Mouse (Mus musculus) ovary, adult 18-20 months (tissue): ENCODE results near the gene Camk2b.

Experiments used
- DNase-seq: peaks from one replicate; pipeline ENCODE4 v3.0.0; 2022; ENCODE audit warnings: low spot score, mixed read lengths

The Camk2b gene

GRCm38 (mm10) chr11:6050066-6050560, 16.0 kb downstream of the Camk2b start:
- DNase-seq, result no peak

DNA sequence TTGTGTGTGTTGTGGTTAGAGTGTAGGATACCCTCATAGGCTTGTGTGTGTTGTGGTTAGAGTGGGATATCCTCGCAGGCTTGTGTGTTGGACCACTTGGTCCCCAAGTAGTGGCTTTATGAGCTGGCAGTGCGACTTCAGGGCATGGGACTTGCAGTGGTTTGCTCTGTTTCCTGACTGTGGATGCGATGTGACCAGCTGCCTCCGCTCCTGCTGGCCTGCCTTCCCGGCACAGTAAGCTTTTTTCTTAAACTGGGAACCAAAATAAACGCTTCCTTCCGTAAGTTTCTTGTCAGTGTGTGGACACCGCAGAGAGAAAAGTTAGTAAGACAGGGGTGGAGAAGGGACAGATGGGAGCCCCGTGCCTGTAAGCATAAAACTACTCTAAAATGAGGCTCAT, 18.0 kb downstream of the Camk2b start:
- DNase-seq, result no peak

GRCm38 (mm10) chr11:6038929-6039328, 27.2 kb downstream of the Camk2b start:
- no peak for DNase-seq

GRCm38 (mm10) chr11:6037686-6038085, 28.5 kb downstream of the Camk2b start:
- DNase-seq, result no peak

DNA sequence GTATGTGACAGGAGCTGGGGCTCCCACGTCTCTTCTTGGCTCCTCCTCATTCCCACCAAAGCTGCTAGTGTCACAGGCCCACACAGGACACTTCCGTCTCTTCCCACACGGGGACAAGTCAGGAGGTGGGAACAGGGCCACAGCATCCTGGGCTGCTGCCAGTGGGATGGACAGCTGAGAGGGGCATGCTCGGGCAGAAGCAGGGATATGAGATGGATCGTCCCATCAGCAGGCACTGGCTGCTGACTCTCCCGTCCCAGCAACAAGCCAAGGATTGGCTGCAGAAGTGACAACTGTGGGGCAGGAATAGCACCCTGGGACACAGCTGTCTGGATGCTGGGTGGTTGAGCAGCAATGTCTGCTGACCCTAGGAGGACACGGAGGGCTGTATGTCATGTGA, 29.0 kb downstream of the Camk2b start:
- DNase-seq, result no peak

DNA sequence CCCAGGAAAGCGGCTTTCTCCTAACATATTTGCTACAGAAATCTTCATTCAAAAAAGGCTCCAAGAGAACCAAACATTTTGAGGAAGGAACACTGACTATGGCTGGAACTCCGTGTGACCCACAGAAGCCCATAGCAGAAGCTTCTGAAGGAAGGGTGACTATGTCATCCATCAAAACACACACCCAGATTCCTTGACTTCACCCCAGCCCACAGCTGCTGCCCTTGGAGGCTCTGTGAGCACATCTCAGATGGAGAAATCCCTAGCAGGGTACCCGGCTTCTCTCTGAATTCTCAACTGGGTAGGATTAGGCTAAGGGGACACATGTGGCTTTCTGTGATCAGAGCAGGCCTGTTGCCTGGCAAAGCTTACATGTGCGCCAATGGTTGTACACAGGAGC, 29.7 kb downstream of the Camk2b start:
- no peak for DNase-seq

DNA sequence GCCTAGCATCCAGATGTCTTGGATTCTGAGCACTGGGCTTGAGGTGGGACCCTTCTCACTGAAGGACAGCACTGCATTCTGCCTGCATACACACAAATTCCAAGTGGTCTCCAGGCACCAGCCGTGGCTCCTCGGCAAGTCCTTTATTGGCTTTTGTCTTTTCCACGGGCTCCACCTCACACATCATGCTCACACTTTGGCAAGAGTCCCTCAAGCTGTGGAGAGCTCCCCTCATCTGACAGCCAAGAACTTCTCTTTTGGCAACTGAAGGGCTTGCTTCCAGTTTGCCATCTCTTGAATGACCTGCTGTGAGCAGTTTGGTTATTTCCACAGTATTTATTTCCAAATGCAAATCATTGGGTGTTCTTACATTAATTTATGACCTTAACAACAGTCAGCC, 30.6 kb downstream of the Camk2b start:
- no peak for DNase-seq

GRCm38 (mm10) chr11:6034740-6035139, 31.4 kb downstream of the Camk2b start:
- no peak for DNase-seq

- DNase-seq, result no peak
These were observed 32.4 kb downstream of the Camk2b start for GRCm38 (mm10) chr11:6033801-6034200.

- no peak for DNase-seq
These were observed 33.0 kb downstream of the Camk2b start for GRCm38 (mm10) chr11:6033147-6033546.

- peak; percentile 41 for DNase-seq
These were observed 35.5 kb downstream of the Camk2b start for GRCm38 (mm10) chr11:6030650-6031049.

GRCm38 (mm10) chr11:6029790-6030189, 36.4 kb downstream of the Camk2b start:
- DNase-seq, result no peak

DNA sequence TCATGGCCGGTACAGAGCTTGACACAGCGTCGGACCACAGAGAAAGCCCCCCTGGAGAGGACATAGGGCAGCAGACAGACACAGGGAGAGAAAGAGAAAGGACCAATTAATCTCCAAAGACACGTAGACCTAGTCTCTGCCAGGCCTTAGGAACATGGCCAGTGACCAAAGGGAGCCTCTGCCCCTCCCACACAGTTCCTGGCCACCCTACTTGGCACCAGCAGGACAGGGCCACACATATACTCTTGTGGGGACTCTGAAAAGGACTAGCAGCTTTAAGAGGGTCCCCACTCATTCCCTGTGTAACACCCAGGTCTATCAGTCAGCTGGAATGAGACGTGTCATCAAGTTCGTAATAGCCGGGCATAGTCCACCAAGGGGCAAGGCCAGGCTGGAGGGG, 37.3 kb downstream of the Camk2b start:
- no peak for DNase-seq

DNA sequence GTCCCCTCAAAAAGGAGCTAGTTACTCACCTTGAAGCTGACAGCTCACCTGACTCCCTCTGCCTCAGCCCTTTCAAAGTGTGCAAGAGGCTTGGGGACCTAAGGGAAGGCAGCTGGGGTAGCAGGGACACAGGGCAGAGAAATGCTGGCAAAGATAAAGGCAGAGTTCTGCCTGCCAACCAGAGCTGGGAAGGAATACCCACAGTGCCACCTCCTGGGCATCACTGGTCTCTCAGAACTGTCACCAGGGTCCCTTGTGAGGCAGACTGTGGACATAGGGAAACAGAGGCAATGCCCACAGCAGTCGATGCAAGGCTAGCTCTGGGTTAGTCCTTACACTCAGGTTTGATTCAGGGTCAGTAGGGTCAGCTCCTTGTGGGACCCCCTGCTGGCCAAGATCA, 39.8 kb downstream of the Camk2b start:
- no peak for DNase-seq

DNA sequence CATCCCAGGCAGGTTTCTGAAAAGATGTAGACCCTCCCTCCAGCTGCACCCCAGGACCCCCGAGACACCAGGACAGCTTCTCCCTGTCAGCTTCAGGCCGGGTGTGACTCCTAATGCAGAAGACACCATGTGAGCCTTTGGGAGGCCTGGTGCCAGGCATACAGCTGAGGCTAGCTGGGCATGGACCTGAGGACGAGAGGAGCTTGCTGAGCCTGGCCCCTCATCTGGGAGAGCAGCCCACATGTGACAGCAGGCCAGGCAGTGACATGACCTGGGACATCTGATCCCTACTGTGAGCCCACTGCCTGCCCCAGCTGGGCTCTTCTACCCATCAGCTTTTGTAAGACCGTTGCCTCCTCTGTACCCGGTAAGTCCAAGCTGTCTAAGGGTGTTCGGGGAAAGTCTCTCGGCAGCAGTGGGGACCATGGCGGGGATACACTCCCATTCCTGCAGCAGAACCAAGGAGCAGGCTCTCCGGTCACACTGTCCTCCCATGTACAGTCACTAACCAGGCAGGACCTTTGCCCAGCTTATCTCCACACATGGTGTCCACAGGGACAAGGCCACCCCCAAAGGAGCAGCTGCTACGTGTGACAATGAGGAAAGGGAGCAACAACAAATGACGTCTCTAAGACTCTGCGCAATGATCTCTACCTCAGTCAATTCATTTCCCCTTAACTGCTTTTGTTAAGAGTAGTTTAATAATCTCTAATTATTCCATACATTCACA, 41.1 kb downstream of the Camk2b start:
- no peak for DNase-seq

DNA sequence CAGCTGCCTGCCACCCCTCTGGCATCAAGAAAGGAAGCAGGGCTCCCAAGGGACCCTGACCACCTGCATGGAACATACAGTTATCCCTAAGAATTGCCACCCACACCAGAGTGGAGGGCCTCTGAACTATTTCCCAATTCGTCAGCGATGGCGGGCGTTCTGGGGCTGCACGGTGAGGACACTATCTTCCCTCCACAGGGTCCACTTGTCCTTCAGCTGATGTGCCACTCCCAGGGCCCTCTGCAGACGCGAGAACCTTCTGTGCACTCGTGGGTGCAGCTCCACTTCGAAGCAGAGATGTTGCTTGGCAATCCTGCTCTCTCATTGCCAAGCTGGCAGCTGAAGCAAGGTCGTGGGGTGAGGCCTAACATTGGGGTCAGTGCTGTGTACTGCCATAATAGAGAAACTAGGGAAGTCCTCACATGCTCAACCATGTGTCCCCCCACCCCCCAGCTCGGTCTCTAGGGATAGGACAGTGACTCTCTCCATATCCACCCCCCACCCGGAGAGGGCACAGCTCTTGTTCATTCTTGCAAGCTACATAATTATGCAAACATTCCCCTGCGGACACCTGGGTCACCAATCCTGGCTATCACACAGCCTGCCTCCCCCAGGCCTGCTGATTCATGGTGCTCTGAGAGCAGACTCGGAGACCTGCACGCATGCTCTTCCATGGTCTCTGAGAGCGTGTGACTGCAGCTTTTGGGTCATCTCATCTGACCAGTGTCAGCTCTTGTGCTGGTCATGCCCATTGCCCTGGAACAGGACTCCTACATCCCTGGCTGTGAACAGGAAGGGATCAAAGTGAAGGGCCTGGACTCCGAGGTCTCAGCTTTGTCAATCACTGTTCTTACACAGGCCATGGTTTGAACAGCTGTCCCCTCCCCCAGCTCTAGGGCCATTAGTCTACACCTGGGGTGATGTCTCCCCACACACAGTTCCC, 45.0 kb downstream of the Camk2b start:
- no peak for DNase-seq

- no peak for DNase-seq
These were observed 45.8 kb downstream of the Camk2b start for GRCm38 (mm10) chr11:6020360-6020759.

GRCm38 (mm10) chr11:6018218-6019010, 47.7 kb downstream of the Camk2b start:
- no peak for DNase-seq

GRCm38 (mm10) chr11:6017484-6018140, 48.5 kb downstream of the Camk2b start:
- no peak for DNase-seq

DNA sequence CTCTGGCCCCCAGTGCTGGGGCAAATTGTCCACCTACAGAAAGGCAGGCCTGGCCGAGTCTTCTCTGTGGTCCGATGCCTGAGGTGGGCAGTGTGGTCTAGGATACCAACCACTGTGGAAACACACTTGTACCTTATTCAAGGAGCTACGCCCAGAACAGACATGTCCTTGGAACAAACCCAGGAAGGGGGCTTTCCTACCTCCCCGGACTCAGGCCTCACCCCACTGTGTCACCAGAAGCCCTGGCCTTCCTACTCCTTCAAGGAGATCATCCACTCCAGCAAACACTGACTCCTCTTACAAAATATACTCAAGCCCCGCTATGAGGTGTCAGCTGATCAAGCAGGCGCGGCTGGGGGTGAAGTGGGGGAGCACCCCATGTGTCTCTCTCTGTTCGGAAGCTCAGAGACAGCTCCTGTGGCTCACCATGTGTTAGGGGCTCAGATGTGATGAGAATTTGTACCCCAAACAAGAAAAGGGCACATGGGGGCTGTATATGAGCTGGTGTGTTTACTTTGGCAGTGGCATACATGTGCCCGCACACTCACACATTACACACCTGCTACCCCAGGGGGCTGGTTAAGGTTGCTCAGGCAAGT, 49.3 kb downstream of the Camk2b start:
- DNase-seq, result no peak

DNA sequence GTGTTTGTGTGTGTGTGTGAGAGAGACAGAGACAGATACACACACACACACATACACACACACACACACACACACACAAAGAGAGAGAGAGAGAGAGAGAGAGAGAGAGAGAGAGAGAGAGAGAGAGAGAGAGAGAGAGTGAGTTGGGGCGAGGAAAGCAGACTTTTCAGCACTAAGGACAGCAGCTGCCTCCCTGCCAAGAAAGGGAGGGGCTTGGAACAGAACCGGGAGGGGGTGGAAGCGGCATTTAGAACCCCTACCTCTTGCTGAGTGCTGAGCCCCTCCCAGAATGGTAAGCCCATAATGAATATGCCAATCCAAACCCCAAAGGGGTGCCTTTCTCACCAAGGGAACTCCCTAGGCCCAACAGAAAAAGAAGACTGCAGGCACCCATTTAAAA, 49.8 kb downstream of the Camk2b start:
- no peak for DNase-seq
